Mouse (Mus musculus) inflammation-experienced regulatory T-cells, adult 6 months (primary cell): ENCODE data around the gene Gpr88. TPM values are rescaled to one million over a fixed set of nuclear protein-coding genes. Genes with fewer than 3 reads are reported as not detected.
"Not testable (repeated sequence)": the region's sequence is repeated elsewhere in the genome, so short reads cannot be mapped to it uniquely, and the experiment has no call there.

Experiments used
- ATAC-seq: one replicate; pipeline ENCODE4 v1.8.0; 2017
- polyA plus RNA-seq, 3 experiments: library from polyadenylated mRNA; unstranded; fragments of 100-300 nt; shearing (Covaris generic); gene quantifications; one replicate each; pipeline ENCODE4 v1.2.1; 2017

Gpr88 gene
- polyA plus RNA-seq, 3 experiments from 2014 or later = not detected

DNA sequence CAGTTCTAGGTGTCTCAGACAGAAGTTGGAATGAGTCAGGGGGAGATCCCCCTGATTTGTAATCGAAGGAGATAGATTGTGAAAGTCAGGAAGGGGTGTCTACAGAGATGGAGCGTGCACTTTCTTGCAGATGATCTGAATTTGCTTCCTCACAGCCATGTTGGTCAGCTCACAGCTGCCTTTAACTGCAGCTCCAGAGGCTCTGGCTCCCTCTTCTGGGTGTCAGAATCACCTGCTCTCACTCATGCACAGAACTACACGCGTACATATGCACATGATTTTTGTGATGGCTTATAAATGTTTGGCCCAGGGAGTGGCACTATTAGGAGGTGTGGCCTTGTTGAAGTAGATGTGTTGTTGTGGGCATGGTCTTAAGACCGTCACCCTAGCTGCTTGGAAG is 15.8 kb downstream of the Gpr88 start:
- no peak for ATAC-seq

DNA sequence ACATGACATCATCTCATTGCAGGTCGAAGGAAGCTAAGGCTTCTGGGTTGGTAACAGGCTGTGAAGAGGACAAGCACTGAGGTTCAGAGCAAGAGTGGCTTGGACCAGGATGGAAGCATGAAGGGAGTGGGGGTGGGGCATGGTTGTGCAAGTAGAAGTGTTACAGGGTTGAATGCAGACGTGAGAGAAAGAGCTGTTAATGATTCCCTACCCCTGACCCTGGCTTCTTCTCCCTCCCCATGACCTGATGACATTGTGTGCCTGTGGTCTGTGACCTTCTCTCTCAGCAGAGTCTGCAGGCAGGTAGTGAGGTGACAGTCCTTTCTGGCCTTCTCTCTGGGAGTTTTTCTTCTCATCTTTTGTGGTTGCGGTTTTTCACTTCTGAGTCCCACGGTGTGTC is 16.4 kb downstream of the Gpr88 start:
- no peak for ATAC-seq

DNA sequence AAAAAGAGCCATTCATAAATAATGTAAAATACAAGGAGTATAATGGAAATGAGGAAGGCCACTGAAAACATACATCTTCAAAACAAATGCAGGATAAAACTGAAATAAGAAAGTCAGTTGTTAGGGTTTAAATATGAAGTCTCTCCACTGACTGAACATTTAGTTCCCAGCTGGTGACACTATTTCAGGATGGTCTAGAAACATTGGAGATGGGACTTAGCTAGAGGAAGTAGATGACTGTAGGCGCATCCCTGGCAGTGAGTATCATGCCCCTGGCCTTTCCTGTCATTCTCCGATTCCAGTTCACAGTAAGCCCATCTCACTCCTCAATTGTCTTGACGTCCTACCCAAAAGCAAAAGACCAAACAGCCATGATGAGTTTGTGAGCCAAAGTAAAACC is 19.8 kb downstream of the Gpr88 start:
- no peak for ATAC-seq

DNA sequence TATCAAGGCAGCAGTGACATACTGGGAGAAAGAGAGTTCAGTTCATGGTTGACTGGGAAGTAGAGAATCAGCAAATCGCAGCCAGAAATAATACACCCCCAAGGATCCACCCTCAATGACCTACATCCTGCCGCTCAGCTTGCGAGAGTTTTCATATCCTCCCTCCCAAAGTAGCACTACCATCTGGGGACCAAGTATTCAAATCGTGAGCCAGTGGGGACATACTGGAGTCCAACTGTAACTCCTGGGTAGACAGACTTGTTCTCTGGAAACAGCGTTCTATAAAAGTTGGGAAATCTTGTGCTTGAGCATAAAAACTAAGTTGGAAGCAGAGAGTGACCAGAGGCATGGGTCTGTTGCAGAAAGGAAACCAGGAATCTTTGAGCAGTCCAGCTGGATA is 20.5 kb downstream of the Gpr88 start:
- no peak for ATAC-seq

DNA sequence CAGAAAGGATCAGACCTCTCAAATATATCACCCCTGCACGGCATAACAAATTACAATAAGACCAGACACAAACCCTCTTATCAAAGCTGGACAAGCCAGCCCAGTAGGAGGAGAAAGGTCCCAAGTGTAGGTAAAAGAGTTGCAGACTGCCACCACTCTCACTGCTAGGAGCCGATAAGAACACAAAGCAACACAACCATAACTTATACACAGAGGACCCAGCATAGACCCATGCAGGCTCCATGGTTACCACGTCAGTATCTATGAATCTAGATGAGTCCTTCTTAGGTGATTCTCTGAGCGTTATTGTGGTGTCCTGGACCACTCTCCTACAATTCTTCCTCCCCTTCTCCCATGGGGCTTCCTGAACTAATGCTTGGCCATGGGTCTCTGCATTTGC is 24.0 kb downstream of the Gpr88 start:
- ATAC-seq = no peak

DNA sequence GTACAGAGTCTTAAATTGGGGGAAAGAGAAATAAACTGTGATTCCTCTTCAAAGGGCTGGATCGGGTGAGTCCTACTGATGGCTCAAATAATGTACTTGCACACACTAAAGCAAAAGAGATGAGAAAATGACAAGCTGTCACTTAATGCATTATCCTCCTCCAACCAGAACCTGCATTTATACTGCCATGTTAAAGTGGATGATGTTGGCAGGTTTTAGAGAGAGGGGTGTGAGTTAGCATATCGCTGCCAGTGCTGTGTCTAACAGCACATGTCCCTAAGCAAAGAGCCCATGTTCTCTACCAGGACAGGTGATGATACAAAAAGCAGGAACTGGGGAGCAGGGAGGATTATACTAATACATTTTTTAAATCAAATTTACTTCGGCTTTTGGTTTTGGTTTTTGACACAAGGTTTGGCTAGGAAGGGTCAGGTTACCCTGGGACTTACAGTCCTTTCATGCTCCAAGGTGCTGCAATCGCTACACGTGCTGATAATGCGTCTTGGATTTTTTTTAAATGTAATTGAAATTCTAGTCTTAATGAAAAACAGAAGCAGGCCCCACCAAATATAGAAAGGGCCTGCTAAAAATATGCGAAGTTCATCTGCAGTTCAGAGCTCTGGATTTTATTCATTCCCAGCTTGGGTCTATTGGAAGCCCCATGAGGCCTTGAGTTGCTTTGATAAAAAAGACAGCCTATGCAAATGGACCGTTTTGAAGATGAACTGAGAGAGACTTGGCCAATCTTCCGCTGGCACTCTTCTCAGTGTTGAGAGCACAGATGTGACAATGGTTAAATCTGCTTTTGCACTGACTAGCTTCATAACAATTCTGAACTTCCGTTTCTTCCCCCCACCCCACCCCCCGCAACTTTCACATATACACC is 24.7 kb downstream of the Gpr88 start:
- ATAC-seq = no peak

DNA sequence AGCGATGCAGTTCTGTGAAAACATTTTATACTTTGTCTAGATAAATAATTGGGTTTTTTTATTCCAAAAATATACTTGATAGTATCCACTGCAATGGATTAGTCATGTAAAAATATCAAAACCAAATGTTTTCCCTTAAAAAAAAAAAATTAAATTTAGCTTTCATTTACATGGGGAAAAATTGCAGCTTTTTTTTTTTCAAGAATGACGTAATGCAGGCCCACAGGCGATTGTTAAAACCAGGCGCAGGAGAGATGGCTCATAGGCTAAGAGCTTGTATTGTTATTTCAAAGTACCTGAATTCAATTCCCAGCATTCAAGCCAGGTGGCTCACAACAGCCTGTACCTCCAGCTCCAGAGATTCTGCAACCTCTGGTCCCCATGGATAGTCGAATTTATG is 25.9 kb downstream of the Gpr88 start:
- no peak for ATAC-seq

DNA sequence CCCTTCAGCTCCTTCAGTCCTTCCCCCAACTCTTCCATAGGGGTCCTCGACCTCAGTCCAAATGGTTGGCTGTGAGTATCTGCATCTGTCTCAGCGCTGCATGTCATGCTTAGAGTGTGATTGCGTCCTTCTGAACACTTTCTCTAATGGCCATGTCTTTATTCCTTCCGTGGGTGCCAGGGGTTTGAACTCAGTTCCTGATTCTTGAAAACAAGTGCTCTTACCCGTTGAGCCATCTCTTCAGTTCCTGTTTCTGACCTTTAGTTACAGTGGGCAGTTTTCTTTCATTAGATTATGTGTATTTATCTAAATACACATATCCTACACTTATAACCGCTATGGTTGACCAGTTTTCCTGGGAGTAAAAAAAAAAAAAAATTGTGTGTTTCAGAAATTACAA is 26.4 kb downstream of the Gpr88 start:
- ATAC-seq = no peak

DNA sequence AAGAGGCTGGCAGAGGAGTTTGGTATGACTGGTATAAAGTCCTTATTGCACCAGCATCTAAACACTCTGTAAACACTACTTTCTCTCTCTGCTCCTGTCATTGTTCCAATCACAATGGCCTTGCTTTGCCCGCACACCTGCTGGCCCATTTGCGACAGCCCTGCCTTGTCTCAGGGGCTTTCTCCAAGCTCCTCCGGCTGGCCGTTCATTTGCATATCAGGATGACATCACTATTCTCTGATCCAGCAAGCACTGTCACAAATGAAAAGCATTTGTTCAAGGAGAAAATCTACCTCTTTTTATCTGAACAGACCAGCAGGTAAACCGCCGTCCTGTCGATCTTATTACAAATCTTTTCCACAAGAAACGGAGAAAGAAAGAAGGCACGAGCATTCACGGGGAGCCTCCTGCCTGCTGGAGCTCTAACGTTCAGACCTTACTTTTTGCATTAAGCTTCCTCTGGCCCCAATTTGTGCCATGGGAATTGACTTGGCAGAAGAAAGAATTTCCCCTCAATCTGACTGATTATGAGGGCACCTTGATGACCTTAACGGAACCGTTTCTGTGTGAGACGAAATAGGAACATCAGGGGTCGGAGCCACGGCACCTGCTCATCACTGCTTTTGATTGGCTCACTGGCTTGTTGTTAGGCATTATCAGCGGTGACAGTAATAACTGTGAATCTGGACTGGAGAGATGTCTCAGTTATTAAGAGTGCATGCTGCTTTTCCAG is 30.6 kb downstream of the Gpr88 start:
- ATAC-seq = no peak

DNA sequence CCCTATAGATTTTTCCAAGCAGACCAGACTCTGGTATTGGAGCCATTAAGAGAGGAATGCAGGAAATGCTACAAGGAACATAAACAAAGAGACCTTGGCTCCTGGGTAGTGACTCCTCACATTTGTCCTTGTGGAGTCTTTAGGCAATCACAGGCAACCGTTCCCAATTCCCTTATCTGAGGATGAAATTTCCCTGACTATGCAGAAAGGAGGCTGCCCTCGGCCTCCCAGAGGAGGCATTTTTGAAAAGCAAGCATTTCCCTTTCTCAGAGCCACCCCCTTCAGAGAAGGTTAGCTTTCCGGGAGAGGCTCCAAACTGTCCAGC is 31.7 kb downstream of the Gpr88 start:
- no peak for ATAC-seq

DNA sequence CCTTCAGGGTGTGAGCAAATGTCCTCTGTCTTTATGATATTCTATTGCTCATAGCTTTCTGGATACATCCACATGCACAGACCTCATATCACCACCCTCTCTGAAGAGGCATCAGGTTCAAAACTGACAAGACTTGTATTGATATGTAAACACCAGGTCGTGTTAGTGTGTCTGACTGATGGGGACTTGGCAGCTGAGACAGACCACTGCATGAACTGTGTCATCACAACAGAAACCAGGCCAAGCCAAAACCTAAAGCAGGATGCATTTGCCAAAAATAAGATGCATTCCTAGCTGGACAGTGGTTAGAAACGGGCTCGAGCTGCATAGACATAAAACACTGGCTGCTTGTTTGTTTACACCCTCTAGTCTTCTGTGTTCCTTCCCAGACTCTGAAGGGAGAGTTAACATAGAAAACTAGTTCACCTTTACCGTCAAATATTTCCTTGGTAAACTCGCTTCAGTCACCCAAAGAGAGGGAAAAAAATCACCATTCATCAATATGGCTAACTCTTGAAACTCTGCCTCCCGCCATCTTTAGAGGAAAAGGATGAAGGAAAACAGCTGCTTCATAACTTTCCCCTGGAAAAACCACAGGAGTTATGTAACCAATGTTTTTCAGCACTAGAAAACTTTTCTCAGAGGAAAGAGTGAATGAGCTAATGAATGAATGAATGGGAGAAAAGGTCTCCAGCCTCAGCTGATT is 32.2 kb downstream of the Gpr88 start:
- ATAC-seq = no peak

DNA sequence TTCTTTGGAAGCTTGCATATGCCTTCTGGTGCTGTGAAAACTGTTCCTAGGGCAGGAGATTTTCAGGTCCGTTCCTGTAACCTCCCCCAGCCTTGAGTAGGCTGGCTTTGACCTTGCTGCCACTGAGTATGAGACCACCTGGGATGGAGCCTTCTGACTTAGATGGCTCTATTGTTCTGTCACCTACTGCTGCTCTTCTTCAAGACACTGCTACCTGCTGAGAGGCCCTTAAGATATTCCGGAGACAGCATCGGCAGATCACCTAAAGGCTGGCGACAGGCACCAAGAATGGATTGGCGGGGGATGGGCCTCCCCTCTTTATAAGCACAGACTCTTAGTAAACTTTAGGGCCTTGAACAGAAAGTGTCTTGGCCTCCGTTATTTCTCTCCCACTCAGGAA is 35.9 kb downstream of the Gpr88 start:
- not testable (repeated sequence) for ATAC-seq

DNA sequence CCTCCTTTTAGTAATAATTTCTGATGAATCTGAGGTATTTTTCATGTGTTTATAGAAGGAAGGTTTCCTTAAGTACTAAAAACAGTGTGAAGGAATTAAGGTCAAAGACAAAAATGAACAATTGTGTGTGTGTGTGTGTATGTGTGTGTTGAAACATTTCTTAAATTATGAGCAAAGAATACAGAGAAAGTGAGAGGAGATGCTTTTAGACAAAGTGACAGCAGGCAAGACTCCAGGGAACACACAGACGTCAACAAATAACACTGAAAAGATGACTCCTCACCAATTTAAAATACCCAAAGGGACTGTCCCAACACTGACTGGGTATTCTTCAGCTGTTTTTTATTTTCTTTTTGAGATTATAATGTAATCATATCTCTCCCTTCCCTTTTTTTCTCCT is 37.0 kb downstream of the Gpr88 start:
- ATAC-seq = no peak

DNA sequence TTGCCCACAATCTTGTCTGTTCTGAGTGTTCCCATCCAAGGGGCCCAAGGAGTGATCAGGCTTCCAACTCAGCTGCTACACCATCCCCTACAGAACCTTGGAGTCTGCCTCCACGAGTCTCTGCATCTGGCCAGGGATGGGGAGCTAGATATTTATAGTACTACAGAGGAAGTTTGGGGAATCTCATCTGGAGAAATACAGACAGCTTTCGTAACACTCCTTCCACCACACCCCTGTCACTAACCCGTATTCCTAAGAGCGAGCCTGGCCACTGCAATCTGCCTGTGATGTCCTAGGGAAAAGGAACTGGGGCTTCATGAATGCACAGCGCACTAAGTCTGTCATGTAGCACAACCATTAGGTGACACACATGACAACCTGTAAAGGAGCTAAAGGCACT is 41.7 kb downstream of the Gpr88 start:
- ATAC-seq = no peak

DNA sequence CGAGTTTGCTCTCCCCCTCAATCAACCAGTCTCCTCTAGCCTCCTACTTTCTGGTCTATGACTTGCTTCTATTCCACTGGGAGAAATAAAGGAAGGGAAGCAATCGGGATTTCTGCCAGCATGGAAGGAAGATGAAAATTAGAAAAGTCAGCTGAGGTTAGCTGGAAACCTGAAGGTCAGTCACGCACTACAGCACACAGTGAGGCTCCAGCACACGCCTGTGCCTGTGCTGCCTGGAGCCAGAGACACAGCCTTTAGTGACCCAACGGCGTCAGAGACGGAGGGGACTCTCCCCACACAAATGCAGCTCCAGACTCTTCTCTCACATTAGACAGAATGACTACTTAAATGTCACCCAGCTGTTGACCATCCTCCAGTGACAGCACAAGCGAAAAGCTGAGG is 42.6 kb downstream of the Gpr88 start:
- ATAC-seq = no peak

DNA sequence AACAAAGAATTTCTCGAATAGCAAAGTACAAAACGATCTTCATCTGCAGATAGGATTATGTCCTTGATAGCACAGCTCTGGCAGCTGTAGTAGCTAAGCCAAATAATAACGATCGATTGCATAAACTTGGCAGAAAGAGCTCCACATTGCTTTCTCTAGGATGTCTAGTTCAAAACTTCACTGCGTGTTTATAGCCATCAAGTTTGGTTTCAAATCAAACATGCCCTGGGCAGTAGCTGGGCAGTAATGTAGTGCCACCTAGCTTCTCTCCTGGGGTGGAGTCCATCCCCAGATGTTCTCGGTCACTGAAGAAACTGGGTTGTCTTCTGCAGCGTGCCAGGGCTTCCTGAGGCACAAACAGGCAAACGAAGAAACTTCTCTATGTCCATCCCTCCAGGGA is 44.1 kb downstream of the Gpr88 start:
- ATAC-seq = no peak

DNA sequence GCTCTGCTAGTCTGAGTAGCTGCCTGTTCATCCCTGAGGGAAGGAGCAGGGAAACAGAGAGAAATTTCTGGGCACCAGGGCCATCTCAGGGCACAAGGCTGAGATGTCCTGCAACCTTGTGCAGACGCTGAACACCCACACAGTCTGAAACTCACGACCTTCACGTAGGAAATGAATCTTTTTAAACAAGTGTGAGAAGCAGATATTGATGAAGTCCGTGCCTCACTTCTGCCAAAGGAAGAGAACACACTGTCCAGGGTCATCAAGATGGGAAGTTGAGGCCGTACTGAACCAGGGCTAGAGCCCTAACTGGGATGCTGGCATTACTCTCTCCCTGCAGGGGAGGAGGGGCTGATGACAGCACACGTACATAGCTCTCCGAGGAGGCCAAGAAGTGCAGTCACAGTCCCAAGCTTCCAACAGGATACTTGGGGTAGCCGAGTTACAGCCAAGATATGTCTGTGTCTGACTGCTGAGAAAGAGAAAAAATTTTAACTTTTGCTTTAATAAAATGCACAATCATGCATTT is 46.9 kb downstream of the Gpr88 start:
- ATAC-seq = no peak

DNA sequence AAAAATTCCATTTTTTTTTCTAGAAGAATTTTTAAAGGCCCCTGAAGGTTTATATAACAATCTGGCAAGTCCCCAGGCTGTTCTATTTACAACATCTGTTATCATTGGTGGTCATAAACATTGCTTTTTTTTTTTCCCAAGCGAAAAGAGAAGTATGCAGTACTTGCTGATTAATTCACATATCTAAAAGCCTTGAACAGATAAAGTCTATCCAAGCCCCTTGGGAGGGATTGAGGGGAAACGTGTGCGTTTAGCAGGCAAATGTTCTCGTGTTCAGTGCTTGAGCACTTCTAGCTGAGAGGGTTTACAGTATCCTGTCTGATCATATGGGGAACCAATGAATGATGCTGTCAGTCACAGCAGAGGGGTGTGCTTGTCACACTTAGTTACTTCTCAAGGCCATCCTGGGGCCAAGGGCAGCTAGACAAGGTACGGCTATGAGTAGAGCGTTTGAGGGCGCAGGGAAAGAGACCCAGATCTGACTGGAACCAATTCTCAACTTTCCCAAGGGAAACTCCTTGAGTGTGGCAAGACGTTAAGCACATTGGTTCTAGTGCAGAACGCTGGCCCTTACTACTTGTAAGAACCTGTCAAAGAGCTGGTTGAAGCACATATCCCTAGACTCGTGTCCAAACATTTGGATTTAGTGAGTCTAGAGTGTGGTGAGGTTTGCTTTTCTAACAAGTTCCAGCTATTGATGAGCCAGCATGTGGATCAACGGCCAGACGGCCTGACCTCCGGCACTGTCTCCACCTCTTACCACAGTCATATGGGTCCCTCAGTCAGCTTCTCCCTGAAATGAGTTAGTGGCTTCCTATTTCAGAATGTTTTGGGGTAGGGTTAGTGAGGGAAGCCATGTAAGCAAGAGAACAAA is 47.7 kb downstream of the Gpr88 start:
- ATAC-seq = no peak

DNA sequence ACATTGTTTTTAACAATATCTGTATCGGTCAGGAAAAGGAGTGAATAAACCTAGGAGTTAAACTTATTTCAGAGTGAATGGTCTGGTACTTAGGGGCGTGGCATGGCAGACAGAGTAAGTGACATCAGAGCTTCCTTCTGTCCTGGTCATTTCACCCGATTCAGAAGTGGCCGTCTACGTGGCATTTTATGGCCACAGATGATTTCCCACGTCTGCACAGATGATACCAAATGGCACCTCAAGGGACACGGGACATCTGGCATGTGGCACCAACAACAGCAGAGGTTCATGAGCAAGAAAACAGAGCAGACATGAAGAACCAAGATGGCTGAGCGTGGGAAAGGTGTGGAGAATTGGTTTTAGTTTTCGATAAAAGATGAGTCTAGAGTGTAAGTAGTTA is 48.7 kb downstream of the Gpr88 start:
- ATAC-seq = no peak

DNA sequence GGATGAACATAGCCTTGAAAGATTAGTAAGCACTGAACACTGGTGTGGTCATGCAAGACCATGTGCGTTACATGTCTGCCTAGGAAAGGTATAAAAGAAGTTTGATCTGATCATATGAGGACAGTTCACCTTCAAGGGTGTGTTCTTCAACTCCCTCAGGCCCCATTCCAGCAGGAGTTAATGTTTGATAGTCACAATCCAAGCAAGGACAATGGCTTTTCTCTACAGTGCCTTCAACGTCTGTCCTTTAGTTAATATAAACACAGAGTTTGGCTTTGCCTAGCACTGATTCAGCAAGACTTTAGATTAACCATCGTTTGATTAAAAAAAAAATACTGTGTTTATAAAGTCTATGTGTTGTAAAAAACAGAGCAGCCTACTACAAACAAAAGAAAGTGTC is 49.4 kb downstream of the Gpr88 start:
- ATAC-seq = no peak

DNA sequence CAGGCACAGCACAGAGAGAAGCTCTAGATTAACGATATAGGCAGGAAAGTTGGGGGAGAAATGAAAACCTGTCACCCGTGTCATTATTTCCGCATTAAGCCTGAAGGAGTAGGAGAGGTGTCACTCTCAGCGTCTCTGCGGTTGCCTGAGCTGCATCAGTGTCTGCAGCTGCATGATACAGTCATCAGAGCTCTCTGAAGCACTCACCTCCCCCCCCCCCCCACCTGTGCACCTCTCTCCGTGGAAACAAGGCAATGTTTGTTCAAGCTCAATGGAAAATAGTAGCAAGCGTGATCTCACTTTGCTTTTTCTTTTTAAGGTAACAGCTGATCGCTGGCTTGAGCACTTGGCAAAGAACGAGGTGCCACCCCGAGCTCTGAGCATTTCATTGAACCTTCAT is 53.2 kb downstream of the Gpr88 start:
- ATAC-seq = peak; percentile 90
